Mouse (Mus musculus) testis, adult 2 months (tissue): ENCODE measurements around the gene Rbp4.

ENCODE experiments used
- CTCF ChIP-seq: fragments of 200-500 bp; IDR thresholded peaks from 2 replicates; pipeline ENCODE4 v1.5.1; 2012; ENCODE audit warnings: low read depth, mild to moderate bottlenecking, inconsistent platforms, low read length, moderate library complexity; ENCODE audit not compliant: control insufficient read depth, insufficient read depth, insufficient replicate concordance
- POLR2A ChIP-seq: fragments of 200-500 bp; IDR thresholded peaks from 2 replicates; pipeline ENCODE4 v1.6.1; 2012; ENCODE audit warnings: low read depth, mild to moderate bottlenecking, inconsistent platforms, low read length, moderate library complexity; ENCODE audit not compliant: control insufficient read depth

DNA sequence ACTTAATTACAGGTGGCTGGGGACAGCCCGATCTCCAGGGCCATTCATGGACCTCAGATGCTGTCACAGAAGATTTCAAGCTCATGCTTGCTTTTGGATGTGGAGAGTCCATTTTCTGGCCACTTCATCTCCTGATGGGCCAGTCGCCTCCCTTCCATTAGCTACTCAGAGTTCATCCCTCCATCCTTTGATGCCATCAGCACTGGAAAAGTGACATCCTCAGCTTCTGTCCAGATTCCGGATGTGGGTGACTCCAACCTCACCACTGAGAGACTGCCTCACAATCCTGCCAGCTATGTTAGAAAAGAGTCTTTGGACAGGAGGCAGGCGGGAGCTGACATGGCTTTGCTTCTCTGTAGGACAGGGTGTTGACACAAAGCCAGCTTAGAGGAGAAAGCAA is 39.2 kb downstream of the Rbp4 start:
- TF ChIP-seq CTCF = no peak
- no peak for TF ChIP-seq POLR2A
